Mouse (Mus musculus): ENCODE measurements around the gene Strada. TPM values are rescaled to one million over a fixed set of nuclear protein-coding genes. Genes with fewer than 3 reads are reported as not detected.
A peak's percentile ranks its signal among the peaks of the same experiment; 100 is the strongest.
"Not testable (repeated sequence)": the region's sequence is repeated elsewhere in the genome, so short reads cannot be mapped to it uniquely, and the experiment has no call there.

The Strada gene
- 1 to 10 TPM; 6.2 to 8.0 TPM for total RNA-seq (2021)
- long read RNA-seq, experiment 1, partial matches to known transcripts, result 1 of 3 reads
- long read RNA-seq, experiment 1, other reads (novel, unspliced or antisense), result 0 of 3 reads
- long read RNA-seq, experiment 2, partial matches to known transcripts, result 1 of 3 reads
- long read RNA-seq, experiment 2, other reads (novel, unspliced or antisense), result 2 of 3 reads

- no peak for DNase-seq
Observed at GRCm38 (mm10) chr11:106202123-106202465, at the start of gene Strada. Gene Strada, minus strand, starts transcription at chr11:106202168.

DNA sequence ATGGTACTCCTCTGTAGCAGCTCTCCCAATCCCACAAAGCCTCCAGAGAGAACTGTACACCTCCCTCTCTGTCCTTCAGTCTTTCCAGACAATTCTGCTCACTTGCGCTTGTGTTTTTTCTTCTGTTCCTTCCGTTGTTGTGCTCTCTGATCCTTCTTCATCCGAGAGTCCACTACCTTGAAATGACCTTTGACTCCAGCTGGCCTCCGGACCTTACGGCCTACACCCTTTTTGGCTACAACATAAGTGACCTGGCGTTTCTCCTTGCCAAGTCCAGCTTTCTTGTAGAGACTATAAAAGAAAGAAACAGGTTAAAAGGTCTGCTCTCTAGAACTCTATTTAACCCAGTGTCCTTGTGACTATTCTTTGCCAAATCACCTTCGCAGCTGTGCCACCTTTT lies 47.4 kb upstream of the Strada start:
- no peak for DNase-seq

GRCm38 (mm10) chr11:106246834-106247233 lies 44.9 kb upstream of the Strada start:
- DNase-seq, result no peak

DNA sequence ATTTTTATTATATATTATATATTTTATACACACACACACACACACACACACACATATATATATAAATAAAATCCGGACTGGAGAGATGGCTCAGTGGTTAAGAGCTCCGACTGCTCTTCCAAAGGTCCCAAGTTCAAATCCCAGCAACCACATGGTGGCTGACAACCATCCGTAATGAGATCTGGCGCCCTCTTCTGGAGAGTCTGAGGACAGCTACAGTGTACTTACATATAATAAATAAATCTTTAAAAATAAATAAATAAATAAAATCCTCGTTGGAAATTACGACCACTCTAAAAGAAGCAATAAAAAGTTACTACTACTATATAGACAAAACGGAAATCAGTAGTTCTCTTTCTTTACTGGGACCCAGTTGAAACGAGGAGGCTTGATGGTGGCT lies 32.0 kb upstream of the Strada start:
- DNase-seq, result not testable (repeated sequence)

GRCm38 (mm10) chr11:106220603-106221002 lies 18.6 kb upstream of the Strada start:
- no peak for DNase-seq

DNA sequence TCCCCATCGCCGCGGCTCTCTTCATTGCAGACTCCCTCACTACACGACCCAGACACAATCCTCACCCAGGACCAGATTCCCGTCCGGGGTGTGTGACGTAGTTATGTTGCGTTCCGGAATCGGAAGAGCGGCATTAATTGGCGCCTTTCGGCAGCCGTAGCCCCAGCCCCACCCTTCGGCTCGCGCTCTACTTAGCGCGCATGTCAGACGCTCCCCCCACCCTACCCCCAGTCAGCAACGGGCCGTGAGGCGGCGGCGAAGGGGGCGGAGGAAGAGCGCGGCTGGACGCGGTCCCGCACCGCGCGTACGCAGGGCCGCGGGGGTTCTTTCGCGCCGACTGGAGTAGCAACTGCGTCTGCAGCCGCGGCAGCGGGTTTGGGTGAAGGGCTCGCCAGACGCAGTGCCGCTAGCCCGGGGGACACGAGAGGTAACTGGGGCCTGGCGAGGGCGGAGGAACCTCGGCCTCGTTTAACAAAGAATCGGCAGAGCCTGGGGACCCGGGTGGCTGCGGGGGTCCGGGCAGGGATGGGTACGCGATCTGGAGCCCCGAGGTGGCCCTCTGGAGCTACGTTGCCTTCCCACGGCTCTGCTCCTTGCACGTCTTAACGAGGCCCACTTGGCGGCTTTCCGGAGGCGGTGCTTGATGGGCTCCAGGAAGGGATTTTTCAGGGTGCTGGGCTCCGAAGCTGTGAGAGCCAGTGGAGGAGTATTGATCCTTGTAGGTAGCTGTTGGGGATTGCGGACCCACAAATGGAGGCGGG lies 14.9 kb upstream of the Strada start, which contains the start of gene Ddx42:
TSS of gene Ddx42 (plus strand) at position 197 of the 761 bp plus-strand sequence.
- peak; percentile 89 to 94 for DNase-seq

DNA sequence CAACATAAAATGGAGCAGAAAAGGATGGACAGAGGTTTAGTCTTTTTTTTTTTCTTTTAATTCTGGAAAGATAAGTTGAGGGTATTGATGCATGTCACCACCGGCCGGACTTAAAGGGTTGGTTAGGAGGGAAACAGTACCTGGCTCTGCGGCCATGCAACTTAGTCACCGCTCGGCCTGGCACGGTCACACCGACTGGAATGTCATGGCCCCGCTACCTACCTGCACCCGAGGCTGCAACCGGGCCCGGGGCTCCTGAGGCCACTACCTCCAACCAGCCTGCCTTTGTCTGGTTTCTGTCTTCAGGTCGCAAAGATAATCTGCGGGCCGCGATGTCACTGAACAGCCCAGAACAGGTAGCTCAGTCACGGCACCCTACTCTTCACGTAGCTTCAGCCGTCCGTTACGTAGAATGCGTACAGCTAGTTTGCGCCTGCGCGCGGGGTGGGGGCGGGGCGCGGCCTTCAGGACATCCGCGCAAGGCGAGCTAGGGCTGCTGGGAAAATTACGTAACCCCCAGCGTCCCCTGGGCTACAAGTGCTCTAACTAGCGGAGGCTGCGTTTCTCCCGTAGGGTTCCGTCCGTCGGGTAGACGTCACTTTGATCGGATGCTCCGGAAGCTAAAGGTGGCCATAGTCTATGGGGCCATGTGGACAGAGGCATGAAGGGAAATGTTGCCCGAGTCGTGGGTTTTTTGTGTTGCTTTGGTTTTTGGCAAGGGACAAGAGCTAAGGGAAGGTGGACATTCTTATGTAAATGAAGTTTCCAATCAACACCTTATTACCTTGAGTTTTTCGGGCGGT lies 14.2 kb upstream of the Strada start, which contains the start of gene Ccdc47:
TSS of gene Ccdc47 (minus strand) at position 418 of the 803 bp plus-strand sequence.
- peak; percentile 95 to 99 for DNase-seq

DNA sequence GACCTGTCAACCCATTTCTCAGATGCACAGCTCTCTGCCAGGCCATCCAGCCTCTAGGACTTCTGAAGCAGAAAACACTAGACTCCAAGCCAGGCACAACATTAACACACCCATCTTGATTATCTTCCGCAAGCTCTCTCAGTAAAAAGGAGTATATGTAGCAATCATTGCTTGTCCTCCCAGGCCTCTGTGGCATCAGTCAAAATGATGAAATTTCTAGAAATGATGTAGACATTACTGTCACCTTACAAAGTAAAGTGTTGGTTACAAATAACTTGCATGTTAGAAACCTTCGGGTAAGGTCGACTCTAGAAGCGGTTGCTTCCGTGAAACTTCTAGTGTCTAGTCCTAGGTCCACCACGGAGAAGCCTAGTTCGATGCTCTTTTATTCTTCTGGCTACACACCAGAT lies 13.5 kb upstream of the Strada start:
- DNase-seq, result no peak

- no peak for DNase-seq
Observed at GRCm38 (mm10) chr11:106214856-106215255, 12.9 kb upstream of the Strada start.

GRCm38 (mm10) chr11:106212771-106213170 lies 10.8 kb upstream of the Strada start:
- DNase-seq, result peak; percentile 33 to 55

DNA sequence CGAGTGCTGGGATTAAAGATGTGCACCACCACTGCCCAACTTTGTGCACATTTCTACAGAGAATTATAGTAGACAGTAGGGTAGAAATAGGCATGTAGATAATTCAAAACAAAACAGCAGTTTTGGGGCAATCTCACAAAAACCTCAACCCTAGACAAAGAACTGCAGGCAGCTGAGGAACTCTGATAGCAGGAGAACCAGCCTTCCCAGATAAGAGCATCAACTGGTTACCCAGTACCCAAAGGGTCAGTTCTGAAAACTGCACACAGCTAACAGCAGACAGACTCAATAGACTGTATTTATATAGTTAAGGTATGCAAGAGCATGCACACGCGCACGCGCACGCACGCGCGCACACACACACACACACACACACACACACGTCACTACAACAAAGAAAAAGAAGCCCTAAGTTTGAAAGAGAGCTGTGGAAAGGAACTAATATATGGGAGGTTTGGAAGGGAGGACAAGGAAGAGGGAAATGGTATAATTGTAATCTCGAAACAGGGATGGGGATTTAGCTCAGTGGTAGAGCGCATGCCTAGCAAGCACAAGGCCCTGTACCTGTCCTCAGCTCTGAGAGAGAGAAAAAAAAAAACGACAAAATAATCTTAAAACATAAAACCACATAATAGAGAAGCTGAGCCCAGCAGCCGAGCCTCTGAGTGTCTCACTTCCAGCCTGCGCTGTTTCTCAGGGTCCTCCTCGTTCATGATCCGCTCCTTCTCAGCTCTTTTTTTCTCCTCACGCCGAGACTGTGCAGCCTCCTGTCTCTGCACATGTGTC lies 438 bp downstream of the Strada start:
- DNase-seq, result no peak

GRCm38 (mm10) chr11:106200756-106201155 lies 1.2 kb downstream of the Strada start:
- no peak for DNase-seq

- not testable (repeated sequence) for DNase-seq
Observed at GRCm38 (mm10) chr11:106199997-106200396, 2.0 kb downstream of the Strada start.

- no peak for DNase-seq
Observed at GRCm38 (mm10) chr11:106198277-106198676, 3.7 kb downstream of the Strada start.

GRCm38 (mm10) chr11:106195341-106195740 lies 6.6 kb downstream of the Strada start:
- no peak for DNase-seq

GRCm38 (mm10) chr11:106194891-106195290 lies 7.1 kb downstream of the Strada start:
- no peak for DNase-seq

DNA sequence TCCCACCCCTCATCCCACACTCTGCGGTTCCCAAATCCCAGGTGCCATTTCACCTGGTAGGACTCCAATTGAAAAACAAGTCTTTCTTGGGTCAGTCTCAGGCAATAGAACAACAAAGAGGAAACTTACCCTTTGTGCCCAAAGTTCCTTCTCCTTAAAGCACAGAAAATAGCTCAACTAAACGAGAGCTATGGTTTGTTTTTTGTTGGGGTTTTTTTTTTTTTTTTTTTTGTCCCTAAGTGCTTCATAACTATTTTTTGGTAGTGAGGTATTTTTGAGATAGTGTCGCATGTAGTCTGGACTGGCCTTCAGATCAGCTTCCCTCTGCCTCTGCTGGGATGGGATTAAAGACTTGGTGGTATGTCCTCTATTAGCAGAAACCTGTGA lies 7.8 kb downstream of the Strada start:
- no peak for DNase-seq

GRCm38 (mm10) chr11:106193371-106194154 lies 8.4 kb downstream of the Strada start:
- DNase-seq, result peak; percentile 96 to 98

GRCm38 (mm10) chr11:106192657-106193370 lies 9.2 kb downstream of the Strada start:
- no peak for DNase-seq

- DNase-seq, result no peak
Observed at GRCm38 (mm10) chr11:106192241-106192640, 9.7 kb downstream of the Strada start.

GRCm38 (mm10) chr11:106191716-106192115 lies 10.3 kb downstream of the Strada start:
- DNase-seq, result no peak

Data from heart, adult 18-20 months (tissue).